Mouse (Mus musculus): ENCODE results near the gene Otud7b. TPM values are rescaled to one million over a fixed set of nuclear protein-coding genes. Genes with fewer than 3 reads are reported as not detected.
A peak's percentile ranks its signal among the peaks of the same experiment; 100 is the strongest.

The Otud7b gene
- polyA plus RNA-seq, 1 experiment from 2014 or later = 8.8 TPM

DNA sequence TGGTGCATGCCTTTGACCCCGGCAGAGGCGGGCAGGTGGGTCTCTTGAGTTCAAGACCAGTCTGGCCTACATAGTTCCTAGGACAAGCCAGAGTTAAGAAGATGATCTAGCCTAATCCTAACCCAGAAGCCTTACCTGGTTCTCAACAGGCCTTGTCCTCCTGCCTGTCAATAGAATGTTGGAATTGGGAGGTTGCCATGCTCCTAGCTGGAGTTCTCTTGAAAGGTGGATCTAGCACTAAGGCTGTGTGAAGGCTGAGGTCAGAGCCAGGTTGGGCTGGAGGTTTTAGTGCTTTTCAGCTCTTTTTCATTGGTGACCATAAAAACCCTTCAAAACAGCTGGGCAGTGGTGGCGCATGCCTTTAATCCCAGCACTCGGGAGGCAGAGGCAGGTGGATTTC is 74.1 kb downstream of the Otud7b start:
- Histone ChIP-seq H3K36me3 (ENCODE audit: control insufficient read depth, insufficient read depth, low read length) (0 out of 2 replicates have a peak, but pooled peaks cover 4% of the 10 kb centered on the region), H3K4me3 (ENCODE audit: low read depth, low read length) (no peak overlapping the region), H3K27me3 (ENCODE audit: control insufficient read depth, insufficient read depth, low read length) (no peaks in the 10 kb centered on the region), H3K4me1 (ENCODE audit: control insufficient read depth, insufficient read depth, low read length) (peaks cover 20% of the 10 kb centered on the region), H3K9ac (ENCODE audit: low read length) (no peak overlapping the region), H3K27ac (ENCODE audit: low read depth, low read length) (no peak overlapping the region), H3K4me2 (no peak overlapping the region), H3K9me3 (ENCODE audit: control insufficient read depth, low read length) (no peaks in the 10 kb centered on the region)
- DNase-seq (ENCODE audit: low spot score, missing footprints) = no peak
- ATAC-seq (ENCODE audit: low FRiP score) = no peak
- WGBS = 91% methylated on average over 4 of the region's 4 CpGs

DNA sequence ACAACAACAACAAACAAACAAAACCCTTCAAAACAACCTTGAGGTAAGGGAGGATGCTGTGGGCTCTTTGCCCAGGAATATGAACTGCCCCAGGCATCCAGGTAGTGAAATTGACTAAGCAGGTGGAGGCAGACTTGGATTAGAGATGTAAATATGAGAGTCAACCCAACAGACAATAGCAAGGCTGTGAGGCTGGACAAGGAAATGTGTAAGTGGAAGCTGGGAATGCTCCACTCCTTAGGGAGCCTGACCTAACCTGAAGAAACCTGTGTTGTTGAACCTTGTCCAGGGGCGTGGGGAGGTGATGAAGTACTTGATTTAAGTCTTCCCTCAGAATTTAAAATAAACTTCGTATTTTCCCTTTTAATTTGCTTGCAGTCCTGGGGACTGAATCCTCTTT is 74.6 kb downstream of the Otud7b start:
- WGBS = 88% methylated on average over 2 of the region's 2 CpGs
- no peaks in the 10 kb centered on the region for H3K9me3 ChIP-seq (ENCODE audit: control insufficient read depth, low read length)
- ATAC-seq (ENCODE audit: low FRiP score) = no peak
- no peak overlapping the region for H3K27ac ChIP-seq (ENCODE audit: low read depth, low read length)
- H3K9ac ChIP-seq (ENCODE audit: low read length) = no peak overlapping the region
- H3K4me1 ChIP-seq (ENCODE audit: control insufficient read depth, insufficient read depth, low read length) = peaks cover 20% of the 10 kb centered on the region
- H3K4me3 ChIP-seq (ENCODE audit: low read depth, low read length) = no peak overlapping the region
- H3K36me3 ChIP-seq (ENCODE audit: control insufficient read depth, insufficient read depth, low read length) = 0 out of 2 replicates have a peak, but pooled peaks cover 4% of the 10 kb centered on the region
- no peak for DNase-seq (ENCODE audit: low spot score, missing footprints)
- H3K4me2 ChIP-seq = no peak overlapping the region
- no peaks in the 10 kb centered on the region for H3K27me3 ChIP-seq (ENCODE audit: control insufficient read depth, insufficient read depth, low read length)

DNA sequence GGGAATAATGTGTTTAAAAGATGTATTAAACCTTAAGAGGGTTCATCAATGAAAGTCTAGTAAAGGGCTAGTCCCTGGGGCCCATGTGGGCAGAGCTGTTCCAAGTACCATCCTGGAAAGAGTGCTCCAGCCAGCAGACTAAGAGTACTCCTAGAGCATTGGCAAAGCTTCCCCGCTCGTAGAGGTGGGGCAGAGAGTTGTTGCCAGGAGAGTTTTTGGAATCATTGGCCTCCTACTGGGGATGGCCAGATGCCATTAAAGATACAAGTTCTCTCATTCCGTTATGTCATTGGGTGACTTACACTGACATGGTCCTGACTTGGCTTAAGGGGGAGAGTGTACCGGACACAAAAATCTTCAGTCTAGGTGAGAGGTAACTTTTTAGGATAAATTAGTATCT is 75.2 kb downstream of the Otud7b start:
- no peak for DNase-seq (ENCODE audit: low spot score, missing footprints)

GRCm38 (mm10) chr3:96180727-96181477 is 76.6 kb downstream of the Otud7b start, which contains the start of gene Sv2a:
Gene Sv2a, plus strand, starts transcription at chr3:96181151.
- peak; percentile 86 for DNase-seq (ENCODE audit: low spot score, missing footprints)
- Histone ChIP-seq H3K9me3 (ENCODE audit: control insufficient read depth, low read length) (no peaks in the 10 kb centered on the region), H3K27me3 (ENCODE audit: control insufficient read depth, insufficient read depth, low read length) (no peaks in the 10 kb centered on the region), H3K36me3 (ENCODE audit: control insufficient read depth, insufficient read depth, low read length) (0 out of 2 replicates have a peak, but pooled peaks cover 2% of the 10 kb centered on the region), H3K9ac (ENCODE audit: low read length) (peak within 1 kb of the TSS; percentile 69), H3K27ac (ENCODE audit: low read depth, low read length) (0 out of 2 replicates have a peak within 1 kb of the TSS, but pooled peaks have one; percentile 25), H3K4me1 (ENCODE audit: control insufficient read depth, insufficient read depth, low read length) (peaks cover 20% of the 10 kb centered on the region), H3K4me3 (ENCODE audit: low read depth, low read length) (peak within 1 kb of the TSS; percentile 40), H3K4me2 (peak within 1 kb of the TSS; percentile 69)
- peak; percentile 68 for ATAC-seq (ENCODE audit: low FRiP score)
- 1% methylated on average over 8 of the region's 23 CpGs for WGBS

More for the DNA sequence above, 75.2 kb downstream of the Otud7b start:
- 0 out of 2 replicates have a peak, but pooled peaks cover 4% of the 10 kb centered on the region for H3K36me3 ChIP-seq (ENCODE audit: control insufficient read depth, insufficient read depth, low read length)
- no peak overlapping the region for H3K27ac ChIP-seq (ENCODE audit: low read depth, low read length)
- no peak overlapping the region for H3K4me2 ChIP-seq
- ATAC-seq (ENCODE audit: low FRiP score) = no peak
- no peaks in the 10 kb centered on the region for H3K27me3 ChIP-seq (ENCODE audit: control insufficient read depth, insufficient read depth, low read length)
- no peaks in the 10 kb centered on the region for H3K9me3 ChIP-seq (ENCODE audit: control insufficient read depth, low read length)
- 71% methylated on average over 4 of the region's 4 CpGs for WGBS
- H3K4me3 ChIP-seq (ENCODE audit: low read depth, low read length) = no peak overlapping the region
- peaks cover 20% of the 10 kb centered on the region for H3K4me1 ChIP-seq (ENCODE audit: control insufficient read depth, insufficient read depth, low read length)
- no peak overlapping the region for H3K9ac ChIP-seq (ENCODE audit: low read length)

GRCm38 (mm10) chr3:96181510-96182381 is 77.4 kb downstream of the Otud7b start:
- no peak overlapping the region for H3K27ac ChIP-seq (ENCODE audit: low read depth, low read length)
- WGBS = 38% methylated on average over 12 of the region's 12 CpGs

GRCm38 (mm10) chr3:96182382-96182776 is 78.1 kb downstream of the Otud7b start:
- Histone ChIP-seq H3K4me1 (ENCODE audit: control insufficient read depth, insufficient read depth, low read length) (peaks cover 20% of the 10 kb centered on the region), H3K27me3 (ENCODE audit: control insufficient read depth, insufficient read depth, low read length) (no peaks in the 10 kb centered on the region), H3K9ac (ENCODE audit: low read length) (no peak overlapping the region; the same call in 1 of the 2 replicates), H3K27ac (ENCODE audit: low read depth, low read length) (no peak overlapping the region), H3K4me2 (peak overlapping the region; percentile 69; the same call in 1 of the 2 replicates), H3K36me3 (ENCODE audit: control insufficient read depth, insufficient read depth, low read length) (0 out of 2 replicates have a peak, but pooled peaks cover 1% of the 10 kb centered on the region), H3K4me3 (ENCODE audit: low read depth, low read length) (no peak overlapping the region; the same call in 1 of the 2 replicates), H3K9me3 (ENCODE audit: control insufficient read depth, low read length) (no peaks in the 10 kb centered on the region)
- ATAC-seq (ENCODE audit: low FRiP score) (no peak), DNase-seq (ENCODE audit: low spot score, missing footprints) (no peak)
- 37% methylated on average over 4 of the region's 4 CpGs for WGBS

More at GRCm38 (mm10) chr3:96181510-96182381, 77.4 kb downstream of the Otud7b start:
- Histone ChIP-seq H3K4me1 (ENCODE audit: control insufficient read depth, insufficient read depth, low read length) (peaks cover 20% of the 10 kb centered on the region), H3K4me3 (ENCODE audit: low read depth, low read length) (peak overlapping the region; percentile 40), H3K9ac (ENCODE audit: low read length) (peak overlapping the region; percentile 69), H3K9me3 (ENCODE audit: control insufficient read depth, low read length) (no peaks in the 10 kb centered on the region), H3K27me3 (ENCODE audit: control insufficient read depth, insufficient read depth, low read length) (no peaks in the 10 kb centered on the region), H3K4me2 (peak overlapping the region; percentile 69), H3K36me3 (ENCODE audit: control insufficient read depth, insufficient read depth, low read length) (0 out of 2 replicates have a peak, but pooled peaks cover 2% of the 10 kb centered on the region)
- ATAC-seq (ENCODE audit: low FRiP score) (peak; percentile 25; the same call in 1 of the 2 replicates), DNase-seq (ENCODE audit: low spot score, missing footprints) (no peak)

- Histone ChIP-seq H3K9me3 (ENCODE audit: control insufficient read depth, low read length) (no peaks in the 10 kb centered on the region; the same call in 1 of the 2 replicates), H3K4me3 (ENCODE audit: low read depth, low read length) (no peak overlapping the region), H3K9ac (ENCODE audit: low read length) (no peak overlapping the region), H3K27ac (ENCODE audit: low read depth, low read length) (no peak overlapping the region), H3K27me3 (ENCODE audit: control insufficient read depth, insufficient read depth, low read length) (no peaks in the 10 kb centered on the region), H3K4me2 (no peak overlapping the region), H3K4me1 (ENCODE audit: control insufficient read depth, insufficient read depth, low read length) (peaks cover 8% of the 10 kb centered on the region), H3K36me3 (ENCODE audit: control insufficient read depth, insufficient read depth, low read length) (no peaks in the 10 kb centered on the region; the same call in 1 of the 2 replicates)
- ATAC-seq (ENCODE audit: low FRiP score) = no peak
- 63% methylated on average over 12 of the region's 12 CpGs for WGBS
- no peak for DNase-seq (ENCODE audit: low spot score, missing footprints)
These were observed 88.7 kb downstream of the Otud7b start for GRCm38 (mm10) chr3:96192977-96193376.

- ATAC-seq (ENCODE audit: low FRiP score) (no peak), DNase-seq (ENCODE audit: low spot score, missing footprints) (no peak)
- H3K27ac ChIP-seq (ENCODE audit: low read depth, low read length) = no peak overlapping the region
- no peak overlapping the region for H3K9ac ChIP-seq (ENCODE audit: low read length)
- no peaks in the 10 kb centered on the region; the same call in 1 of the 2 replicates for H3K36me3 ChIP-seq (ENCODE audit: control insufficient read depth, insufficient read depth, low read length)
- peaks cover 11% of the 10 kb centered on the region for H3K4me1 ChIP-seq (ENCODE audit: control insufficient read depth, insufficient read depth, low read length)
- 91% methylated on average over 10 of the region's 10 CpGs for WGBS
- no peaks in the 10 kb centered on the region; the same call in 1 of the 2 replicates for H3K9me3 ChIP-seq (ENCODE audit: control insufficient read depth, low read length)
- H3K4me3 ChIP-seq (ENCODE audit: low read depth, low read length) = no peak overlapping the region
- no peaks in the 10 kb centered on the region for H3K27me3 ChIP-seq (ENCODE audit: control insufficient read depth, insufficient read depth, low read length)
- H3K4me2 ChIP-seq = no peak overlapping the region
These were observed 90.6 kb downstream of the Otud7b start for GRCm38 (mm10) chr3:96194966-96195365.
